Mouse (Mus musculus): ENCODE measurements around the gene Xirp2. TPM values are rescaled to one million over a fixed set of nuclear protein-coding genes. Genes with fewer than 3 reads are reported as not detected.

Gene Xirp2
- polyA plus RNA-seq, 1 experiment from 2014 or later: not detected

GRCm38 (mm10) chr2:67481051-67481450 lies 35.2 kb downstream of the Xirp2 start:
- DNase-seq (ENCODE audit: low read depth, low spot score) (no peak), ATAC-seq (no peak)
- ChIA-PET POLR2A (no interaction called here), CTCF (no interaction called here)
- H3K27me3 ChIP-seq: peaks cover 50% of the 10 kb centered on the region
- in situ Hi-C loops (cut with MboI; ENCODE audit: low pct_unique_long_range_greater_than_20kb): no loop called here
- no peak for TF ChIP-seq CTCF (IDR thresholded peaks at IDR 0.05)

GRCm38 (mm10) chr2:67486721-67487120 lies 40.9 kb downstream of the Xirp2 start:
- in situ Hi-C loops (cut with MboI; ENCODE audit: low pct_unique_long_range_greater_than_20kb): no loop called here
- DNase-seq (ENCODE audit: low read depth, low spot score) (no peak), ATAC-seq (no peak)
- CTCF ChIA-PET: interaction anchor here (1.2 kb wide), 1 partner anchor 9 kb away, joined by 5 read pairs; no protein-coding TSS in a partner anchor
- POLR2A ChIA-PET: no interaction called here
- peaks cover 42% of the 10 kb centered on the region for H3K27me3 ChIP-seq
- TF ChIP-seq CTCF (IDR thresholded peaks at IDR 0.05): no peak

- H3K27me3 ChIP-seq: peaks cover 42% of the 10 kb centered on the region
- in situ Hi-C loops (cut with MboI; ENCODE audit: low pct_unique_long_range_greater_than_20kb): no loop called here
- no peak for TF ChIP-seq CTCF (IDR thresholded peaks at IDR 0.05)
- POLR2A ChIA-PET: no interaction called here
- DNase-seq (ENCODE audit: low read depth, low spot score) (no peak), ATAC-seq (no peak)
- CTCF ChIA-PET: interaction anchor here (1.2 kb wide), 1 partner anchor 9 kb away, joined by 5 read pairs; no protein-coding TSS in a partner anchor
Observed at GRCm38 (mm10) chr2:67487162-67487561, 41.4 kb downstream of the Xirp2 start.

- ChIA-PET CTCF (no interaction called here), POLR2A (no interaction called here)
- no peak for TF ChIP-seq CTCF (IDR thresholded peaks at IDR 0.05)
- peaks cover 43% of the 10 kb centered on the region for H3K27me3 ChIP-seq
- DNase-seq (ENCODE audit: low read depth, low spot score): no peak
- no peak for ATAC-seq
- in situ Hi-C loops (cut with MboI; ENCODE audit: low pct_unique_long_range_greater_than_20kb): no loop called here
Observed at GRCm38 (mm10) chr2:67488465-67489127, 42.8 kb downstream of the Xirp2 start.

- CTCF ChIA-PET: no interaction called here
- no peak for TF ChIP-seq CTCF (IDR thresholded peaks at IDR 0.05)
- no peak for DNase-seq (ENCODE audit: low read depth, low spot score)
- in situ Hi-C loops (cut with MboI; ENCODE audit: low pct_unique_long_range_greater_than_20kb): no loop called here
- H3K27me3 ChIP-seq: peaks cover 47% of the 10 kb centered on the region
- ATAC-seq: no peak
- POLR2A ChIA-PET: no interaction called here
Observed at GRCm38 (mm10) chr2:67489128-67489492, 43.3 kb downstream of the Xirp2 start.

- TF ChIP-seq CTCF (IDR thresholded peaks at IDR 0.05): no peak
- POLR2A ChIA-PET: no interaction called here
- in situ Hi-C loops (cut with MboI; ENCODE audit: low pct_unique_long_range_greater_than_20kb): no loop called here
- H3K27me3 ChIP-seq: peaks cover 70% of the 10 kb centered on the region
- ATAC-seq (no peak), DNase-seq (ENCODE audit: low read depth, low spot score) (no peak)
- CTCF ChIA-PET: no interaction called here
Observed at GRCm38 (mm10) chr2:67505457-67505856, 59.7 kb downstream of the Xirp2 start.

GRCm38 (mm10) chr2:67516405-67516804 lies 70.6 kb downstream of the Xirp2 start:
- ATAC-seq (no peak), DNase-seq (ENCODE audit: low read depth, low spot score) (no peak)
- POLR2A ChIA-PET: no interaction called here
- no peak for TF ChIP-seq CTCF (IDR thresholded peaks at IDR 0.05)
- peaks cover 6% of the 10 kb centered on the region for H3K27me3 ChIP-seq
- CTCF ChIA-PET: no interaction called here
- in situ Hi-C loops (cut with MboI; ENCODE audit: low pct_unique_long_range_greater_than_20kb): no loop called here

- no peak for ATAC-seq
- ChIA-PET CTCF (interaction anchor here (0.8 to 1.3 kb wide), 3 partner anchors 11 to 816 kb away, joined by 3 to 4 read pairs (median 3); no protein-coding TSS in a partner anchor), POLR2A (no interaction called here)
- DNase-seq (ENCODE audit: low read depth, low spot score): no peak
- no peaks in the 10 kb centered on the region for H3K27me3 ChIP-seq
- peak; percentile 64 for TF ChIP-seq CTCF (IDR thresholded peaks at IDR 0.05)
- in situ Hi-C loops (cut with MboI; ENCODE audit: low pct_unique_long_range_greater_than_20kb): loop anchor here (10.0 kb wide), 1 partner anchor 809 kb away; no protein-coding TSS in a partner anchor
Observed at GRCm38 (mm10) chr2:67535347-67535746, 89.5 kb downstream of the Xirp2 start.

- ATAC-seq (no peak), DNase-seq (ENCODE audit: low read depth, low spot score) (no peak)
- no peak for TF ChIP-seq CTCF (IDR thresholded peaks at IDR 0.05)
- H3K27me3 ChIP-seq: peaks cover 2% of the 10 kb centered on the region
- ChIA-PET POLR2A (no interaction called here), CTCF (no interaction called here)
- in situ Hi-C loops (cut with MboI; ENCODE audit: low pct_unique_long_range_greater_than_20kb): loop anchor here (10.0 kb wide), 1 partner anchor 805 kb away; no protein-coding TSS in a partner anchor
Observed at GRCm38 (mm10) chr2:67539426-67539825, 93.6 kb downstream of the Xirp2 start.

GRCm38 (mm10) chr2:67541957-67542696 lies 96.3 kb downstream of the Xirp2 start:
- peaks cover 2% of the 10 kb centered on the region for H3K27me3 ChIP-seq
- CTCF ChIA-PET: interaction anchor here (1.2 kb wide), 1 partner anchor 12 kb away, joined by 4 read pairs; no protein-coding TSS in a partner anchor
- in situ Hi-C loops (cut with MboI; ENCODE audit: low pct_unique_long_range_greater_than_20kb): no loop called here
- POLR2A ChIA-PET: no interaction called here
- TF ChIP-seq CTCF (IDR thresholded peaks at IDR 0.05): no peak
- ATAC-seq: no peak
- no peak for DNase-seq (ENCODE audit: low read depth, low spot score)

- no peak for ATAC-seq
- ChIA-PET POLR2A (no interaction called here), CTCF (interaction anchor here (1.8 kb wide), 1 partner anchor 11 kb away, joined by 4 read pairs; no protein-coding TSS in a partner anchor)
- in situ Hi-C loops (cut with MboI; ENCODE audit: low pct_unique_long_range_greater_than_20kb): no loop called here
- H3K27me3 ChIP-seq: peaks cover 8% of the 10 kb centered on the region
- TF ChIP-seq CTCF (IDR thresholded peaks at IDR 0.05): no peak
- no peak for DNase-seq (ENCODE audit: low read depth, low spot score)
Observed at GRCm38 (mm10) chr2:67544426-67544825, 98.6 kb downstream of the Xirp2 start.

Measured in Patski (cell line).